Mouse (Mus musculus): Measurements from ENCODE around the gene Bag3.

Gene Bag3

GRCm38 (mm10) chr7:128523349-128523961, at the start of gene Bag3:
Bag3 (plus strand) TSS chr7:128523616.
- DNase-seq = peak; percentile 98

DNA sequence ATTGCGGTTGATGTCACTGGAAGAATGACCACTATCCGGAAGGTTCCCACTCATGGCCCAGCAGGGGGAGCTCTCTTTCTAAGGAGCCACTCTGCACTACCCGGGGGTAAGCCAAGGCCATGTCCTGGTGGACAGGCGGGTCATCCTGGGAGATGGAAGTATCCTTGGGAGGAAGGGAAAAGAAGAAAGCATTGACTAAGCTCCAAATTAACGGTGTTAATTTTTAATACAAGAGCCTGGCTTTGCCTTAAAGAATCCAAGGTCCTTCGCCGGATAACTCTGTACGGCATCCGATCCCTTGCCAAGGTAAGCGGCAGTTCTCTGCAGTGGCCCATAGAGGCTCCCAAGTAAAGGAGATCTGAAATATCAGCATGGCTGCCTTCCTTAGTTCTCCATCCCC, 49.1 kb upstream of the Bag3 start:
- peak; percentile 89 to 92 for DNase-seq

- DNase-seq = no peak
Measured at GRCm38 (mm10) chr7:128488986-128489385, 34.4 kb upstream of the Bag3 start.

GRCm38 (mm10) chr7:128494546-128494945, 28.9 kb upstream of the Bag3 start:
- DNase-seq = no peak

DNA sequence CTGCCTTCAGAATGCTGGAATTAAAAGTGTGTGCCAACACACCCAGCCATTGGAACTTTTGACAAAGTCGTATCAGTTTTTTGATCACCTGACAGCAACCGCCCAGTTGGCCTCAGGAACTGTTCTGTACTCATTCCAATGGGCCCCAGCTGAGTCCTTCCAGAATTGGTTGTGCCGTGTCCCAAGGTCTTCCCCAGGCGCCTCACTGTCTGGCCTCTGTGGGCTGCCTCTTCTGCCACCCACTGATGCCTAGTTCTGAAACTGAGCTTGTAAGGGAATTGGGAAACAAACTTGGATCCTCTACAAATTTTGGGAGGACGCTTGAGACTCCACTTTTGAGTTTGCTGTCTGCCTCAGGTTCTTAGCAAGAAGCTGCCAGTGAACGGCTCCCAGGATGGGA, 23.6 kb upstream of the Bag3 start:
- no peak for DNase-seq

DNA sequence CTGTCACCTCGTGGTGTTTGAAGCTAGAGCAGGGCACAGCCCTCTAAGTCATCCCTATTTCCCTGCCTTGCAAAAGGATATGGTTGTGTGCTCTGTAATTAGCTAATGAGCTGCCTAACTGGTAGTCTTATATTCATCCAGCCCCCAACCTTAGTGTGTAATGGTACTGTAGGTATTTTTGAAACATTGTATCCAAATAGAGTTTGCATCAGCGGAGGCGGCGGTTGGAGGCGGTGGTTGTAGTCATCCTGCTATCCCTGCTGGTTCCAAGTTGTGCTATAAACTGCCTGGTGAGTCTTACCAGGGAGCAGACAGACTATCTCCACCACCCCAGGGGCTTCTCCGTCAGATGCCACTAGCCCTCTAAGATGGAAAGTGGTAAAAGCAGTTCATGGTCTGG, 19.3 kb upstream of the Bag3 start:
- DNase-seq = no peak

GRCm38 (mm10) chr7:128511936-128512335, 11.5 kb upstream of the Bag3 start:
- no peak for DNase-seq

- no peak for DNase-seq
Measured at GRCm38 (mm10) chr7:128513512-128513911, 9.9 kb upstream of the Bag3 start.

DNA sequence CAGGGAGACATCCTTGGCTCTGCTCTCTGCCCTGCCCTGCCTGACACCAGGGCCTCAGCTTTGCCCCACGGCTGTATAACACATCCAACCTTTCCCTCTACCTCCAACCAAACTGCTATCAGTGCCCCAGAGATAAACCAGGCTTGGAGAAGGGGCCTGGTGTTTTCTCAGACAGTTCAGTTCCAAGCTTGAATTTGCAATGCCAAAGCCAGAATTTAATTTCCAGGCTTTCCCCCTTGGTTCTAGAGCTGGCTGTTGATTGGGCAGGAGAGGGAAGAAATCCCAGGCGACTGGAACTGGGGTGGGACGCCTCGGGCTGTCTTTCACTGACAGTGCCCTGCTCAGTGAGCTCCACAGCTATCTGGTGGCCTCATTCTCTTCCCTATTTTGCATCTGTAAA, 9.1 kb upstream of the Bag3 start:
- no peak for DNase-seq

DNA sequence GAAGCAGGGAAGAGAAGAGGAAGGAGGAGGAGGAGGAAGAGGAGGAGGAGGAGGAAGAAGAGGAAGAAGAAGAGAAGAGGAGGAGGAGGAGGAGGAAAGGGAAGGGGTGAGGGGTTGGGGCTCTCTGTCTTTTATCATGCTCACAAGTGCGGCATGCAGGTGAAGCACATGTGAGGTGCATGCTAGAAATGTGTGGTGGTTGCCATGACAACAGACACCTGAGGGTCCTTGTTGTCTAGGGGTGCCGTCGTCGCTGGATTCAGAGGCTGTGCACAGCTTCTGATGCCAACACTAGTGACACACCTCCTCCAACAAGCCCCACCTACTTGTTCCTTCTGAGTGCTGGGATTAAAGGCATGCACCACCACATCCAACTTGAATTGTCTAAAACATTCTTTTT, 7.1 kb upstream of the Bag3 start:
- no peak for DNase-seq

GRCm38 (mm10) chr7:128519316-128520050, 3.9 kb upstream of the Bag3 start:
- DNase-seq = no peak

DNA sequence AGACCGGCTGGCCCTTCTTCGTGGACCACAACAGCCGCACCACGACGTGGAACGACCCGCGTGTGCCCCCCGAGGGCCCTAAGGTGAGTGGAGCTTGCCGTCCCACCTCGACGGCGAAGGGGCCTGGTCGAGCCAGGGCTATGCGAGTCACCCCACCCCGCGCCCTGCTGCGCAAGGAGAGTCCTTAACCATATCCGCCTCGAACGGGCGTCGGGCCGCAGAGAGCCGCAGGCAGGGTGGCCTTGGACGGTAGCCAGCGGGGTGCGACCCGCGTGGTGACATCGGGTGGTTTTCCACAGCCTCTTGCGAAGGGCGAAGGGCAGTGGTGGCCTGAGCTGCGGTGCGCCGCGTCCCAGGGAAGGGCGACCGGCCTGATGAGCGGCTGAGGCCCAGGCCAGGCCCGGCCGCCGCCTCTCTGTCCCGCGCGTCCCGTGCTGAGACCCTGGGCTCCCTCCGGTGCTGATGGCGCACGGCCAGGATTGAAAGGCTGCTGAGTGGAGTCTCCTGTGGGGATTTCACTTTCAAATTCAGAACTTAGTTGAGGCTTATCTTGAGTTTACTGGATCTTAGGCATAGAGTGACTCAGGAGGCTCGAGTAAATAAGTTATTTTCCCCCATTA, 656 bp downstream of the Bag3 start:
- DNase-seq = peak; percentile 82 to 89

DNA sequence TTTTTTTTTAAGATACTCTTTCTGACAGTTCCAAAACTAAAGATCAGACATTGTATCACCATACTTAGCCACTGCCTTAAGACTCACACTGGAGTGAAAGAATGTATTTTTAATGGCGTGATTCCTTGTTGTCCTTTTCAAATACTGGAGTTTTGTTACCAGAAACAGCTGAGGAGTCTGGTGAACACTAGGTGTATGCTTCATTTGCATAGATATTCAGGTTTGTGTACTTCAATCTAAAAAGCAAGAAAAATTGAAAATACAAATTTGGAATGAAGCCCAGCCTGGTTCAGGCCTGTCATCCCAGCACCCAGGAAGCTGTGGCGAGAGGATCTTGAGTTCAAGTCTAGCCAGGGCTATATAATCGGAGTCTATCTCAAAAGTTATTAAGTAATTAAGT, 1.2 kb downstream of the Bag3 start:
- no peak for DNase-seq

GRCm38 (mm10) chr7:128526611-128527010, 3.2 kb downstream of the Bag3 start:
- no peak for DNase-seq

- DNase-seq = no peak
Measured at GRCm38 (mm10) chr7:128528596-128528995, 5.2 kb downstream of the Bag3 start.

GRCm38 (mm10) chr7:128529126-128529525, 5.7 kb downstream of the Bag3 start:
- DNase-seq = no peak

GRCm38 (mm10) chr7:128529574-128530051, 6.2 kb downstream of the Bag3 start:
- DNase-seq = peak in 1 of 2 experiments; percentile 55

DNA sequence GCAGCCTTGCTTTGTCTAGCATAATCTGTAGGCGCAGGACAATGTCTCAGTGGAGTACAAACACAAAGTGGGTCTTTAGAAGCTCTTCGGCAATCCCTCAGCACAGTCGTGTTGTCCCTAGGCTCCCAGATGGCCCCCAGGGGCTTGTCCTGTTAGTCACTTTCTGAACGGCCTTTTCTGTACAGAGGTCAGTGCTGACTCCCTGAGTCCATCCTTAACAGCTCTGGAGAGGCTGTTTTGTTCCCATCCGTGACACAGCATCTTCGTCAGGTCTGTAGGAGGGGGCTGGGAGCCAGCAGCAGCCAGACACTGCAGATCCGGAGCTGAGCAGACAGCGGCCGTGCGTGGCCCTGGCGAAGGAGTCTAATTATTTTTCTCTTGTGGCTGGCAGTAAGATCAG, 7.6 kb downstream of the Bag3 start:
- DNase-seq = peak; percentile 24 to 61

DNA sequence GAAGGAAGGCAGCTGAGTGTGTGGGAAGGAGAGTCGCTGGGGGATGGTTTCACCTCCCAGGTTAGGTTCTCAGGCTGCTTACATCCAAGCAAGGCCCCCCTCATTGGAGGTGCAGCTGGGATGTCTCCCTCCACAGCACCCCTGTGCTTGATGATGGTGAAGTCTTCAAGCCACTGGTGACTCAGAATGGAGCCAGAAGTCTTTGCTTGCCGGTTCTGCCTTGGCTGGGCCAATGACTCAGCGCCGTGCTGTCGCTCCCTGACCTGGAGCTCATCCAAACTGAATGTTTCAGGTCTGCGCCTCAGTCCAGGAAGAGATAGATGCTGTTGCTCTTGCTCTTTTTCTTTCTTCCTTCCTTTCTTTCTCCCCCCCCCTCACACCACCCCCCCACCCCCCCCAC, 8.5 kb downstream of the Bag3 start:
- DNase-seq = peak; percentile 67 to 77

DNA sequence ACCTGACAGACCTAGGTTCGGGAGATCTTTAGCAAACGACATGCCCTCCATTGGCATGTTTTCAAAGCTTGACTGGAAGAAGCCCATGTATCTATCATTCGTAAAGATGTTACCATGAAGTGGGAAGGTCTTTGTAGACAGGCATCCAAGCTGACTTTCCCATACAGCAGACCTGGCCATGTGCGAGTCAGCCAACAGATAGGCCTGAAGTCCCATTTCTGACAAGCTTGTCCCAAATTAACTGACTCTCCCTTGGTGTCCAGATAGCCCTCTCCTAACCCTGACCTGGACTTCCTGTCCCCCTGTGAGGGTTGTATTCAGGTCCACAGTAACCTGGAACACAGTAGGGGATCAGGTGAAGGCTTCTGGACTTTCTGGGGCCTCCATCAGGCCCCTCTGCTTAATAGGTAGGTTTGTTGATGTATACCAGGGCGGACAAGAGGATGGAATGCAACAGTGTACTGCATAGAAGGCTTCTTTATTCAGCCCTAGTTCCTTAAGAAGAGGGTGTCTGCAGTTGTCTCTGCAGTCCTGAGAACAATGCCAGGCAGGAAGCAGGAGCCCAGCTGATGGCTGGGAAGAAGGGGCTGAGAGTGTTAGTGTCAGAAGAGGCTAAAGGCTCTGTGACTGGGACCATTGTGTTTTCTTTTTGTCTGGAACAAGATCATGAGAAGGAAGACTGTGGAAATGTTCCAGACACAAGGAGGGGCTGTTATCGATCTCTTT, 9.2 kb downstream of the Bag3 start:
- DNase-seq = no peak

- no peak for DNase-seq
Measured at GRCm38 (mm10) chr7:128534984-128535491, 11.6 kb downstream of the Bag3 start.

DNA sequence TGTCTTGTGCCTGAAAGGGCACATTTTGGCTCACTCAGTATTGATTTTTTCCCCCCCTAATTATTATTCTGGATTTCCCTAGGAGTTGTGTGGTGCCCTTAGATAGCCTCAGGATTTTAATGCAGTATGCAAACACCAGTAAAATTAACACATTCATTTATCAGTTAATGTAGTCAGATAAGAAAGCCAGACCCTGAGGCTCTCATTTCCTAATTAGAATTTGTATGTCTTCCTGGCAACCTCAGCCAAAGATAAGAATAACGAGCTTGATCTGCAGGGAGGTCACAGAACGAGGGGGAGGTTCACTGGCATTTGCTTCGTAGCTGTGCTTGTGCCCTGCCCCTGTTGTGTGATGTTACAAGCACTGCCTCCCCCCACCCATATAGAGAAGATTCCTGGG, 12.7 kb downstream of the Bag3 start:
- DNase-seq = no peak

DNA sequence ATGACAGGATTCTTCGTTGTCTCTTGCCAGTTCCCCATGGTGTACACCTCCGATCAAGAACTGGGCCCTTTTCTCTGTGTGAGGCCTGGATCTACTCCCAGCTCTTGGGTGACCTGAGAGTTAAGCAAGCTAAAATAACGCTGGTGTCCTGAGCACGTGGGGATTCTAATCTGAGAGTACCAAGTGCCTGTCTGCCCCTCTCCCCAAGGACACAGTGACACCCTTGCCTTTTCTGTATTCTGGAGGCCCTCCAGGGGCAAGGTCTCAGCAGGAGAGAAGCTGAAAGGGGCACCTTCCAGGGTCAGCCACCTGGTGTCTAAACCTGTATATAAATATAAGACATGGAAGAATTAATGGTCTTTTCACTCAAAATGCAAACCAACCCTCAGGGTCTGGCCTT, 14.3 kb downstream of the Bag3 start:
- DNase-seq = no peak

Data from kidney, postnatal 25 days (tissue).